Mouse (Mus musculus): ENCODE results near the gene Abcc6. TPM values are rescaled to one million over a fixed set of nuclear protein-coding genes. Genes with fewer than 3 reads are reported as not detected.

Abcc6 gene
- total RNA-seq (2023) = not detected

DNA sequence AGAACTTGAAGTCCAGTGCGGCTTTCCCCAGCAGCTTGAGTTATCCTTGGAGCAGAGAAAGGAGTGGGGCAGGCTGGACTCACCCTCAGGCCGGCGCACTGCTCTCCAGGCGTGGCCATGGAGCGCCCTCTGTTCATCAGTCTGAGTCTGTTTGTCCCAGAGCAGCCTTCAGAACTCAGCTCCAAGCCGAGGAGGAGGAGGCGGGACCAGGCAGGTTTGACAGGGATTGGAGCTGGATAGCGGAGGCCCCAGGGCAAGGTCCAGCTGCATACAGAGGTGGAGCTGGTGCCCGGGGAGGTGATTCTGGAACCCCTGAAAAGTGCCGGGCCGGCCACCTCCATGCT lies at the start of gene Abcc6:
Gene Abcc6 (minus strand): TSS at position 158 of the 344 bp plus-strand sequence.

DNA sequence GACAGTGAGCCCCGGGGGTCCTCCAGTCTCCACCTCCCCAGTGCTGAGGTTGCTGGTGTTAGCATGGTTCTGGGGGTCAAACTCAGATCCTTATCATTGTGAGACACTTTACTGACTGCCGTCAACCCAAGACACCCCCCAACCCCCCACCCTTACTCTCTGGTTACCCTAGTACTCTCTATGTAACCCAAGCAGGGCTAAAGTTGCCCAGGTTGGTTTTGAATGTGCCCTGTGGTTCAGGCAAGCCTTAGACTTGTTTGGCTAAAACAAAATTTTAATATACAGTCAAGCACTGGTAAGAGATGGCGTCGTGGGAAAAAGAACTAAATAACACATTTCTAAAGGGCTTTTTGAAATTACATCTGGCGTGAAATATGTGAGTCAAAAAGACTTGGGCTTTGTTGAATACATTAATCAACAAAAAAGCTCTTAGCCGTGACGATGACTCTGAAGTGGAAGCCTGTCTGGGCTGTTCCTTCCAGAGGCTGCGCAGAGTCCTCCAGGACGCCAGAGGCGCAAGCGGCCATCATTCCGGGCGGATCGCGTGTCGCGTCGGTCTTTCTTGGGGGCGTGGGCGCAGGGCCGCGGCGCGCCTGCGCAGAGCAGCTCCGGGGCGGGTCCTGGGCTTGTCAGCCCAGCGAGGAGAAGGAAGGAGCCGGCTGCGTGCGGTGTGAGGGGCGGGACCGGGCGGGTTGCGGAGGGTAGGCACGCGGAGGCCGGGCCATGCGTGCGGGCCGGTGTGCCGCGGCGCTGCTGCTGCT lies 3.2 kb upstream of the Abcc6 start, which contains the start of gene Nomo1:
Gene Nomo1 (plus strand): TSS at position 590 of the 761 bp plus-strand sequence.

DNA sequence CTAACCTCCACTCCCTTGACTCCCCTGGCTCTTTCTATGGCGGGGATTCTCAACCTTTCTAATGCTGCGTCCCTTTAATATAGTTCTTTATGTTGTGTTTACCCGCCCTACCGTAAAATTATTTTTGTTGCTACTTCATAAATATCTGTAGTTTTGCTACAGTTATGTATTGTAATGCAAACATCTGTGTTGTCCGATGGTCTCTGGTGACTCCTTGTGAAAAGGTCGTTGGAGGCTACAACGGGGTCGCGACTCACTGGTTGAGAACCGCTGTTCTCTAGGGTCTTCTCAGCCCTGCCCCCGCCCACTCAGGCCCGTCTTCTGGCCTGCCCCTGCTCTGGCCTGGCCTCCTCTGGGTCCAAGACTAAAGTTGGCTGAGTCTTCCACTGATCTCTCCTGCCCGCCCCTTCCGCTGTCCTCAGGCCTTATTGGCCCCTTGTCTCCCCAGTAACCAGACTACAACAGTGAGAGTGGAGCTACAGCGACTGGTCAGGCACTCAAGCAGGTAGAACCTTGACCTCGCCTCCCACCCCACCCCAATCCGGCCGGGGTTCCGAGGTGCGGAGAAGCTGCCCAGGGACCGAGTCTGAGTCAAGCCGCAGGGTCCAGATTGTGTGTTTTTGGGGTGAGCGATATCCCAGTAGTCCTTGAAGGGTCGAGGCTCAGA lies 106.2 kb downstream of the Abcc6 start, which contains the start of gene Ccdc114:
Gene Ccdc114 (plus strand): TSS at position 311 of the 667 bp plus-strand sequence.

DNA sequence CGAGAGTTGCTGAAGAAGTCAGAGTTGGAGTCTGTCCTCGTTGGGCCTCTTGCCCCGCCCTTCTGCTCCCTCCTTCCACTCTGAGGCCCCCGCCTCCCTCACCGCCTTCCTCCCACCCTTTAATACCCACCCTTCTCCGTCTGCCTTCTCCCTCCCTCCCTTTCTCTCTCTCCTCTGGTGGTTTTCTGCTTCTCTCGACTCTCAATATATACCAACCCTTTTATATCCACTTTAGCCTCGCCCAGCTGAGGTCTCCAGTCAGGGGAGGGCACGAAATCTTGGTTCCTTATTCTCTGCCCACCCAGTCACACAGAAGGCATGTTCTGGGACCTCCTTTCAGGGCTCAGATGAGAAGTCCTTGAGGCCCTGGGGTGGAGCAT lies 108.9 kb downstream of the Abcc6 start, which contains the start of gene Emp3:
Gene Emp3 (minus strand): TSS at position 163 of the 380 bp plus-strand sequence.

Other genes with a start within 250 kb of the Abcc6 start
- under 1 TPM in 1 of 2 experiments, not detected in 1; 0.26 TPM for gene Lmtk3, start 246.6 kb downstream of the Abcc6 start, total RNA-seq (2023)
- gene Sult2b1, start 245.6 kb downstream of the Abcc6 start, total RNA-seq (2023) = not detected
- gene Cyth2, start 215.7 kb downstream of the Abcc6 start, total RNA-seq (2023) = 100 to 1,000 TPM; 108 to 146 TPM
- gene Kcnj14, start 205.5 kb downstream of the Abcc6 start, total RNA-seq (2023) = 1 to 10 TPM; 2.3 to 3.3 TPM
- gene Grwd1, start 199.4 kb downstream of the Abcc6 start, total RNA-seq (2023) = 10 to 100 TPM; 27.9 to 32.7 TPM
- gene Kdelr1, start 157.5 kb downstream of the Abcc6 start, total RNA-seq (2023) = 10 to 100 TPM; 60.0 to 71.8 TPM
- gene Grin2d, start 151.9 kb downstream of the Abcc6 start, total RNA-seq (2023) = under 1 TPM; 0.38 to 0.47 TPM
- gene Syngr4, start 133.6 kb downstream of the Abcc6 start, total RNA-seq (2023) = not detected
- gene Tmem143, start 133.4 kb downstream of the Abcc6 start, total RNA-seq (2023) = 10 to 100 TPM in 1 of 2 experiments, 1 to 10 TPM in 1; 7.6 to 10.8 TPM
- gene Emp3, start 108.9 kb downstream of the Abcc6 start, total RNA-seq (2023) = 100 to 1,000 TPM; 199 to 219 TPM
- gene Ccdc114, start 106.2 kb downstream of the Abcc6 start, total RNA-seq (2023) = 1 to 10 TPM; 6.3 TPM
- 10 to 100 TPM; 41.5 to 43.6 TPM for gene Nomo1, start 3.4 kb upstream of the Abcc6 start, total RNA-seq (2023)
- gene Kcnj11, start 70.5 kb upstream of the Abcc6 start, total RNA-seq (2023) = not detected
- gene Abcc8, start 149.7 kb upstream of the Abcc6 start, total RNA-seq (2023) = not detected
- not detected for gene Ush1c, start 208.2 kb upstream of the Abcc6 start, total RNA-seq (2023)
- gene Otog, start 210.7 kb upstream of the Abcc6 start, total RNA-seq (2023) = not detected